In genomic region chr15:102279092-102279782, GRCm38 (mm10) we compare ENCODE assay signal across 1 mouse cellular context.
A peak's percentile ranks its signal among the peaks of the same experiment; 100 is the strongest.
TF ChIP-seq lines count a peak whose summit lies in the region.

Gene Mfsd5 (plus strand): TSS chr15:102279454.

TF ChIP-seq in MEL, 35 proteins besides CTCF, POLR2A, EP300 and RAD21 (continued from another document):
- TF ChIP-seq ZMIZ1 (IDR thresholded peaks at IDR 0.05; ENCODE audit: low read depth, low read length) (peak; percentile 96), USF2 (IDR thresholded peaks at IDR 0.05; ENCODE audit: borderline replicate concordance in 1 of 2, insufficient read depth in 1 of 2, low read depth in 1 of 2, low read length in 2 of 2) (peak; percentile 85 to 97; a peak in 3 of 4 replicates)
